Mouse (Mus musculus): ENCODE results near the gene Lats2.

GRCm38 (mm10) chr14:57744547-57744946, 13.6 kb downstream of the Lats2 start:
- TF ChIP-seq MAFK (IDR thresholded peaks at IDR 0.05; ENCODE audit: insufficient read depth, low read depth, low read length) (no peak), CHD2 (IDR thresholded peaks at IDR 0.05; ENCODE audit: low read depth, low read length) (no peak)
